Mouse (Mus musculus) liver, embryonic 18 days (tissue): ENCODE measurements around the gene Gas1. TPM values are rescaled to one million over a fixed set of nuclear protein-coding genes. Genes with fewer than 3 reads are reported as not detected.

Experiments
- polyA plus RNA-seq: library from polyadenylated mRNA; depleted of rRNA; stranded (reverse); fragments of >200 nt; gene quantifications from 2 replicates; pipeline ENCODE4 v1.2.3, GENCODE M21; 2012; rRNA removed

The Gas1 gene
- 2.0 and 2.6 TPM in 2 replicates for polyA plus RNA-seq

DNA sequence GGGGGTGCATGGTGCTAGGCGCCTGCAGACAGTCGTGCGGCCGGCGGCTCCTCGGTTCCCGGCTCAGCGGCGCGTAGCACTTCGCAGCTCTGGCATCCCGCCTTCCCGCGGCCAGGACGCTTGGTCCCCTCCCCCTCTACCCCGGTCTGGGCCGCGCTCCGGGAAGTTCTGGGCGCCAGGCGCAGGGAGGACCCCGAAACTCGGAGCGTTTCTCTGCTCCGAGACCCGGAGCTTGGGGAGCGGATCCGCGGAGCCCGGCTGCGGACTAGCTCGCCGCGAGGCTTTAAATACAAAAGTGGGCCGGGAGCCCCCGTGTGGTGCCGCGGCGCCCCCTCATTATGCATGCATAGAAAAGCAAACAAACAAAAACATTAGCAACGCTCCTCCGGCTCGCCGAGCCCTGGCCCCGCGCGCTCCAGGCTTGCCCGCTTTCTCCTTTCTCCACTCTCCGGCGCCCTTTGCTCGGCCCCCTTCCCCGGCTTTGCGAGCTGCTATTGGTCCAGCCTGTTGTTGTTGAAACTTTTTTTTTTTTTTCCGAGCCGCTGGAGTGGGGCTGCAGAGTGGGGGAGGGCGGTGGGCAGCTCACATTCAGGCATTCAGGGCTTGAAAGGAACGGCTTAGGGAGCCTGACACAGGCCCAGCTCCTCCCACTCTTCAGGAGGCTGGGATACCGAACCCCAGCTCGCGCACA lies at the start of gene Gas1:
Gene Gas1, minus strand, starts transcription at position 260 of the 691 bp plus-strand sequence.

